Mouse (Mus musculus) limb, embryonic 14.5 days (tissue): ENCODE results near the gene Bet1l. TPM values are rescaled to one million over a fixed set of nuclear protein-coding genes. Genes with fewer than 3 reads are reported as not detected.

Experiments
- ATAC-seq: fragments of 200-750 bp; cut with Nextera tagmentation; 2 replicates; pipeline ENCODE4 v1.8.0; 2017; ENCODE audit warnings: low read depth, moderate number of reproducible peaks, moderate TSS enrichment; ENCODE audit not compliant: low FRiP score
- DNase-seq: peaks from one replicate; pipeline ENCODE4 v3.0.0-alpha.2; 2015; ENCODE audit warnings: low spot score
- H3K27ac ChIP-seq: fragments of 300-500 bp; sonication (generic); replicated peaks from 2 replicates; pipeline ENCODE4 v1.5.1; 2014; ENCODE audit warnings: low read depth, mild to moderate bottlenecking, low read length, moderate library complexity, mixed read lengths
- H3K27me3 ChIP-seq: fragments of 300-500 bp; sonication (generic); 2 replicates; pipeline ENCODE4 v1.6.1; 2014; ENCODE audit warnings: low read length, mixed read lengths; ENCODE audit not compliant: control insufficient read depth, insufficient read depth
- H3K36me3 ChIP-seq: fragments of 300-500 bp; sonication (generic); 2 replicates; pipeline ENCODE4 v1.6.1; 2014; ENCODE audit warnings: mild to moderate bottlenecking, low read length, moderate library complexity, mixed read lengths; ENCODE audit not compliant: control insufficient read depth, insufficient read depth
- H3K4me1 ChIP-seq: fragments of 300-500 bp; sonication (generic); 2 replicates; pipeline ENCODE4 v1.6.1; 2014; ENCODE audit warnings: antibody characterized with exemption, low read length, mixed read lengths; ENCODE audit not compliant: control insufficient read depth, insufficient read depth
- H3K4me2 ChIP-seq: fragments of 300-500 bp; sonication (generic); replicated peaks from 2 replicates; pipeline ENCODE4 v1.6.1; 2014; ENCODE audit warnings: low read depth, mild to moderate bottlenecking, low read length, moderate library complexity; ENCODE audit not compliant: severe bottlenecking
- H3K4me3 ChIP-seq: fragments of 300-500 bp; sonication (generic); replicated peaks from 2 replicates; pipeline ENCODE4 v1.5.1; 2014; ENCODE audit warnings: low read length
- H3K9ac ChIP-seq: fragments of 300-500 bp; sonication (generic); 2 replicates; pipeline ENCODE4 v1.6.1; 2014; ENCODE audit warnings: mild to moderate bottlenecking, low read depth, low read length, moderate library complexity; ENCODE audit not compliant: severe bottlenecking
- H3K9me3 ChIP-seq: fragments of 300-500 bp; sonication (generic); 2 replicates; pipeline ENCODE4 v1.6.1; 2016; ENCODE audit warnings: low read length; ENCODE audit not compliant: control insufficient read depth
- POLR2A ChIP-seq: fragments of 200-500 bp; IDR thresholded peaks from 2 replicates; pipeline ENCODE4 v1.8.0; 2012; ENCODE audit warnings: inconsistent platforms, mild to moderate bottlenecking, moderate library complexity, borderline replicate concordance; ENCODE audit not compliant: insufficient read depth, insufficient read length; ENCODE audit errors: extremely low read depth
- WGBS: fragments of 180-500 bp; shearing (Covaris S2); extraction: QIAGEN DNeasy Blood & Tissue Kit; methylation state at CpG from one replicate; pipeline ENCODE4 v1.1.7; 2014; 5-methylcytosine and 5-hydroxymethylcytosine counted together
- polyA plus RNA-seq, 2 experiments: library from polyadenylated mRNA; depleted of rRNA in 1 of 2; stranded (reverse) in 1 of 2; unstranded in 1 of 2; fragments of >200 nt; fragmentation: Nextera tagmentation in 1 of 2; extraction: Ambion mirVana in 1 of 2; gene quantifications; 2 replicates each; pipeline versions ENCODE4 v1.2.1 to v1.2.3; 2012 to 2014

Gene Bet1l
- polyA plus RNA-seq, 2 experiments = 48.2 to 75.1 TPM

- 84% methylated on average over 9 of the region's 9 CpGs for WGBS
Observed at GRCm38 (mm10) chr7:140836243-140837115, 20.9 kb downstream of the Bet1l start.

GRCm38 (mm10) chr7:140835758-140836087, 21.7 kb downstream of the Bet1l start:
- Histone ChIP-seq H3K27ac (no peak overlapping the region), H3K4me2 (no peak overlapping the region), H3K9me3 (no peaks in the 10 kb centered on the region), H3K4me1 (no peaks in the 10 kb centered on the region), H3K36me3 (no peaks in the 10 kb centered on the region), H3K9ac (no peak overlapping the region), H3K27me3 (no peaks in the 10 kb centered on the region), H3K4me3 (no peak overlapping the region)
- 62% methylated on average over 2 of the region's 2 CpGs for WGBS
- no peak for ATAC-seq
- DNase-seq = no peak
- no peak for TF ChIP-seq POLR2A

More at GRCm38 (mm10) chr7:140836243-140837115, 20.9 kb downstream of the Bet1l start:
- Histone ChIP-seq H3K4me3 (no peak overlapping the region), H3K9me3 (no peaks in the 10 kb centered on the region), H3K4me2 (no peak overlapping the region), H3K9ac (no peak overlapping the region), H3K27me3 (peaks cover 3% of the 10 kb centered on the region; the same call in 1 of the 2 replicates), H3K27ac (no peak overlapping the region), H3K4me1 (no peaks in the 10 kb centered on the region), H3K36me3 (no peaks in the 10 kb centered on the region)
- ATAC-seq = no peak
- TF ChIP-seq POLR2A = no peak
- no peak for DNase-seq

GRCm38 (mm10) chr7:140834968-140835757, 22.2 kb downstream of the Bet1l start, which contains the start of gene Urah:
Urah (plus strand) TSS chr7:140835018.
- WGBS = 44% methylated on average over 19 of the region's 20 CpGs
- no peak for DNase-seq
- no peaks in the 10 kb centered on the region for H3K27me3 ChIP-seq
- no peak for ATAC-seq
- no peaks in the 10 kb centered on the region for H3K36me3 ChIP-seq
- H3K4me2 ChIP-seq = no peak within 1 kb of the TSS
- no peak within 1 kb of the TSS for H3K9ac ChIP-seq
- no peak for TF ChIP-seq POLR2A
- no peaks in the 10 kb centered on the region for H3K4me1 ChIP-seq
- H3K27ac ChIP-seq = no peak within 1 kb of the TSS
- no peak within 1 kb of the TSS for H3K4me3 ChIP-seq
- no peaks in the 10 kb centered on the region for H3K9me3 ChIP-seq

- DNase-seq (no peak), ATAC-seq (no peak)
- no peaks in the 10 kb centered on the region for H3K36me3 ChIP-seq
- no peaks in the 10 kb centered on the region for H3K4me1 ChIP-seq
- WGBS = 86% methylated on average over 4 of the region's 4 CpGs
- no peak overlapping the region for H3K4me2 ChIP-seq
- TF ChIP-seq POLR2A = no peak
- no peak overlapping the region for H3K27ac ChIP-seq
- no peaks in the 10 kb centered on the region for H3K27me3 ChIP-seq
- H3K9ac ChIP-seq = no peak overlapping the region
- no peaks in the 10 kb centered on the region for H3K9me3 ChIP-seq
- H3K4me3 ChIP-seq = no peak overlapping the region
Observed at GRCm38 (mm10) chr7:140833341-140833740, 24.0 kb downstream of the Bet1l start.

- no peak overlapping the region for H3K9ac ChIP-seq
- H3K4me2 ChIP-seq = no peak overlapping the region
- H3K36me3 ChIP-seq = no peaks in the 10 kb centered on the region
- no peak for ATAC-seq
- no peaks in the 10 kb centered on the region for H3K4me1 ChIP-seq
- H3K9me3 ChIP-seq = no peaks in the 10 kb centered on the region
- TF ChIP-seq POLR2A = no peak
- no peak for DNase-seq
- WGBS = 63% methylated on average over 6 of the region's 6 CpGs
- H3K27ac ChIP-seq = no peak overlapping the region
- H3K4me3 ChIP-seq = no peak overlapping the region
- H3K27me3 ChIP-seq = no peaks in the 10 kb centered on the region
Observed at GRCm38 (mm10) chr7:140831447-140831846, 25.9 kb downstream of the Bet1l start.
